Comparison of ENCODE assay signal across 8 mouse cellular contexts in genomic region chr11:5244749-5245130, GRCm38 (mm10). TPM values are rescaled to one million over a fixed set of nuclear protein-coding genes. Genes with fewer than 3 reads are reported as not detected.
DNase-seq lines count a peak whose midpoint lies in the region; ATAC-seq and TF ChIP-seq lines count a peak whose summit lies in the region.

No protein-coding gene starts in this region.

- H3K4me3 ChIP-seq in neural tube, embryonic 13.5 days: no peak overlapping the region
- H3K4me3 ChIP-seq in heart, postnatal 0 days (ENCODE audit: low read depth, low read length): peak overlapping the region; percentile 29; the same call in 1 of the 2 replicates
- no peak overlapping the region for H3K4me3 ChIP-seq in small intestine, adult 2 months (ENCODE audit: low read depth, low read length)

- H3K27ac ChIP-seq in neural tube, embryonic 13.5 days (replicated peaks): 0 out of 2 replicates have a peak overlapping the region, but pooled peaks have one; percentile 13
- peak overlapping the region; percentile 85 for H3K27ac ChIP-seq in heart, postnatal 0 days (ENCODE audit: low read depth)
- peak overlapping the region; percentile 14; the same call in 1 of the 2 replicates for H3K27ac ChIP-seq in small intestine, adult 2 months (ENCODE audit: insufficient read depth, low read depth, low read length)

- no peaks in the 10 kb centered on the region for H3K27me3 ChIP-seq in neural tube, embryonic 13.5 days
- H3K27me3 ChIP-seq in heart, postnatal 0 days (ENCODE audit: control insufficient read depth, insufficient read depth, low read length): no peaks in the 10 kb centered on the region
- no peaks in the 10 kb centered on the region for H3K27me3 ChIP-seq in small intestine, adult 2 months (ENCODE audit: control insufficient read depth, insufficient read depth, low read length)

- WGBS in neural tube, embryonic 13.5 days: 70% methylated on average over 8 of the region's 8 CpGs
- WGBS in heart, postnatal 0 days: 16% methylated on average over 8 of the region's 8 CpGs
- 15% methylated on average over 8 of the region's 8 CpGs for WGBS in small intestine, adult 2 months

- H3K9ac ChIP-seq in neural tube, embryonic 13.5 days: no peak overlapping the region
- H3K9ac ChIP-seq in heart, postnatal 0 days (replicated peaks; ENCODE audit: low read depth, low read length): peak overlapping the region; percentile 46

- no peak for TF ChIP-seq CTCF in heart, postnatal 0 days (IDR thresholded peaks at IDR 0.05; ENCODE audit: low read depth)
- no peak for TF ChIP-seq CTCF in small intestine, adult 2 months (IDR thresholded peaks at IDR 0.05; ENCODE audit: extremely low read depth, insufficient read length, insufficient replicate concordance, low read depth, low read length)

- H3K36me3 ChIP-seq in neural tube, embryonic 13.5 days: peaks cover 9% of the 10 kb centered on the region
- H3K36me3 ChIP-seq in heart, postnatal 0 days (replicated peaks; ENCODE audit: control insufficient read depth, insufficient read depth, low read length): peaks cover 28% of the 10 kb centered on the region
- H3K36me3 ChIP-seq in small intestine, adult 2 months (ENCODE audit: control insufficient read depth, insufficient read depth, low read length): 0 out of 2 replicates have a peak, but pooled peaks cover 2% of the 10 kb centered on the region

- TF ChIP-seq POLR2A in small intestine, adult 2 months (IDR thresholded peaks at IDR 0.05; ENCODE audit: low read depth, low read length): no peak

- no peak overlapping the region for H3K4me2 ChIP-seq in neural tube, embryonic 13.5 days
- H3K4me2 ChIP-seq in heart, postnatal 0 days (ENCODE audit: low read depth, low read length): peak overlapping the region; percentile 56

- no peaks in the 10 kb centered on the region for H3K9me3 ChIP-seq in neural tube, embryonic 13.5 days
- H3K9me3 ChIP-seq in heart, postnatal 0 days (replicated peaks; ENCODE audit: control insufficient read depth, low read length): no peaks in the 10 kb centered on the region

- ATAC-seq in neural tube, embryonic 13.5 days (ENCODE audit: low read depth): no peak
- ATAC-seq in heart, postnatal 0 days (ENCODE audit: insufficient read depth, low read depth): peak; percentile 22

- DNase-seq in gastrocnemius, adult 18-20 months (ENCODE audit: low spot score): peak; percentile 24
- DNase-seq in gastrocnemius, postnatal 4 days (ENCODE audit: low spot score in 2 of 2): no peak
- no peak for DNase-seq in neural tube, embryonic 10.5 days (ENCODE audit: extremely low spot score, low spot score)
- DNase-seq in heart, postnatal 0 days (ENCODE audit: low spot score): peak; percentile 32
- DNase-seq in liver: no peak
- DNase-seq in layer of hippocampus, postnatal 25 days (ENCODE audit: extremely low spot score in 1 of 2, low spot score in 1 of 2): no peak

- no peak for TF ChIP-seq EP300 in heart, postnatal 0 days (IDR thresholded peaks at IDR 0.05; ENCODE audit: low read depth)

- peaks cover 27% of the 10 kb centered on the region for H3K4me1 ChIP-seq in neural tube, embryonic 13.5 days (replicated peaks)
- peaks cover 43% of the 10 kb centered on the region for H3K4me1 ChIP-seq in heart, postnatal 0 days (ENCODE audit: control insufficient read depth, insufficient read depth)
- peaks cover 3% of the 10 kb centered on the region; the same call in 1 of the 2 replicates for H3K4me1 ChIP-seq in small intestine, adult 2 months (ENCODE audit: control insufficient read depth, insufficient read depth, insufficient read length, low read length)

RNA-seq across cellular contexts. Expression of gene Kremen1, which starts 16.6 kb away (rescaled TPM):
- 10 to 100 TPM; 43.0 to 53.7 TPM for total RNA-seq in gastrocnemius, adult 18-20 months (2021)
- total RNA-seq in gastrocnemius, postnatal 4 days (2021): 100 to 1,000 TPM in 1 of 2 experiments, 10 to 100 TPM in 1; 99.8 to 106 TPM
- polyA plus RNA-seq in neural tube, embryonic 13.5 days (2015; fragmentation: Nextera tagmentation; extraction: Ambion mirVana): 7.7 and 8.5 TPM in 2 replicates
- 90.2 and 103 TPM in 2 replicates for total RNA-seq in heart, postnatal 0 days (2014; rRNA removed; ENCODE audit: low replicate concordance)
- polyA plus RNA-seq in heart, postnatal 0 days (2015; fragmentation: Nextera tagmentation; extraction: Ambion mirVana): 24.3 and 28.5 TPM in 2 replicates
- polyA plus RNA-seq in small intestine, adult 2 months (2012; rRNA removed): 5.3 and 7.8 TPM in 2 replicates
- 10 to 100 TPM; 13.0 to 14.3 TPM for total RNA-seq in layer of hippocampus, postnatal 25 days (2021)

Comparison
In these comparisons a context has a peak if more than half of its experiments do, and no peak if none do; other contexts are left out.
1. DNase-seq: peak in gastrocnemius, adult 18-20 months (single experiment) and heart, postnatal 0 days (single experiment); none in gastrocnemius, postnatal 4 days (0 of 2), neural tube, embryonic 10.5 days (single experiment), liver (single experiment) and layer of hippocampus, postnatal 25 days (0 of 2).
2. H3K27ac ChIP-seq: peak in every context shown above with its lines; median percentile 85 in heart, postnatal 0 days; 14 in small intestine, adult 2 months; 13 in neural tube, embryonic 13.5 days.